Mouse (Mus musculus): Measurements from ENCODE around the gene C9orf72.

DNA sequence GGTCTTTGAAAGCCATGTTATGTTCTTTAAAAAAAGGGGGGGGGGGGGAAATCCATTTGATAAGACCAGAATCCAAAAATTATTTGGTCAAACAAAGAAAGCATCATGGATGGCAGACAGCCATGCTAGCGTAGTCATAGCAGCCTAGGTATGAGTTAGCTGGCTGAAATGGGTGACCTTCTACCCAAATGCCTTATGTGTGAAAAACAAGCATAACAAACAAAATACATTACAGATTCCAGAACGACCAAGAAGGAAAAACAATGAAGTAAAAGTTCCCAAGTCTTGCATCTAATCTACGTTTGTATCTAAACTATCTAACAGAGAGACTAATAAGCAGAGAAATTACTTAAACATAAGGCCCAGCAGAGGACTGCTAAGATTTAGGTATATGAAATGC lies 75.3 kb downstream of the C9orf72 start:
- no peak for TF ChIP-seq CTCF (conservative IDR thresholded peaks at IDR 0.05; ENCODE audit: low read length)
- TF ChIP-seq POU5F1 (IDR thresholded peaks at IDR 0.05; ENCODE audit: borderline replicate concordance, low read length): no peak
- no peak for TF ChIP-seq NANOG (IDR thresholded peaks at IDR 0.05; ENCODE audit: borderline replicate concordance, low read length)

Measured in E14TG2a.4 (cell line).